Mouse (Mus musculus) liver, embryonic 15.5 days (tissue): ENCODE data around the gene Parp9. TPM values are rescaled to one million over a fixed set of nuclear protein-coding genes. Genes with fewer than 3 reads are reported as not detected.
"Not testable (repeated sequence)": the region's sequence is repeated elsewhere in the genome, so short reads cannot be mapped to it uniquely, and the experiment has no call there.

Source experiments
- ATAC-seq: fragments of 200-750 bp; cut with Nextera tagmentation; 2 replicates; pipeline ENCODE4 v1.8.0; 2017; ENCODE audit warnings: moderate number of reproducible peaks, mild to moderate bottlenecking, moderate library complexity; ENCODE audit not compliant: insufficient read depth
- H3K27ac ChIP-seq: fragments of 300-500 bp; sonication (generic); replicated peaks from 2 replicates; pipeline ENCODE4 v1.5.1; 2015; ENCODE audit warnings: mild to moderate bottlenecking, inconsistent platforms
- H3K27me3 ChIP-seq: fragments of 300-500 bp; sonication (generic); 2 replicates; pipeline ENCODE4 v1.6.1; 2015; ENCODE audit warnings: mild to moderate bottlenecking, inconsistent platforms
- H3K36me3 ChIP-seq: fragments of 300-500 bp; sonication (generic); replicated peaks from 2 replicates; pipeline ENCODE4 v1.6.1; 2015; ENCODE audit warnings: moderate library complexity, mild to moderate bottlenecking, inconsistent platforms
- H3K4me1 ChIP-seq: fragments of 300-500 bp; sonication (generic); replicated peaks from 2 replicates; pipeline ENCODE4 v1.6.1; 2015; ENCODE audit warnings: inconsistent platforms
- H3K4me2 ChIP-seq: fragments of 300-500 bp; sonication (generic); 2 replicates; pipeline ENCODE4 v1.6.1; 2015; ENCODE audit warnings: moderate library complexity, mild to moderate bottlenecking, inconsistent platforms
- H3K4me3 ChIP-seq: fragments of 300-500 bp; sonication (generic); replicated peaks from 2 replicates; pipeline ENCODE4 v1.5.1; 2015; ENCODE audit warnings: mild to moderate bottlenecking, inconsistent platforms
- H3K9ac ChIP-seq: fragments of 300-500 bp; sonication (generic); 2 replicates; pipeline ENCODE4 v1.6.1; 2015; ENCODE audit warnings: moderate library complexity, mild to moderate bottlenecking, inconsistent platforms
- H3K9me3 ChIP-seq: fragments of 300-500 bp; sonication (generic); replicated peaks from 2 replicates; pipeline ENCODE4 v1.6.1; 2016; ENCODE audit warnings: inconsistent platforms
- WGBS: fragments of 180-500 bp; shearing (Covaris S2); methylation state at CpG from one replicate; pipeline ENCODE4 v1.1.7; 2015; ENCODE audit warnings: mixed read lengths; ENCODE audit not compliant: insufficient replicate concordance; 5-methylcytosine and 5-hydroxymethylcytosine counted together
- polyA plus RNA-seq: library from polyadenylated mRNA; unstranded; fragments of >200 nt; fragmentation: Nextera tagmentation; extraction: Ambion mirVana; gene quantifications from 2 replicates; pipeline ENCODE4 v1.2.1, GENCODE M21; 2015

Gene Parp9
- polyA plus RNA-seq, result 9.0 and 9.5 TPM in 2 replicates

GRCm38 (mm10) chr16:35938211-35939151 is at the start of gene Parp9, which contains the start of gene Dtx3l:
Gene Parp9, plus strand, starts transcription at chr16:35938470.
Gene Dtx3l, minus strand, starts transcription at chr16:35939151.
- peak within 1 kb of the TSS; percentile 93 for H3K4me2 ChIP-seq
- ATAC-seq, result peak; percentile 79
- no peaks in the 10 kb centered on the region for H3K27me3 ChIP-seq
- H3K27ac ChIP-seq, result peak within 1 kb of the TSS; percentile 73
- H3K4me1 ChIP-seq, result peaks cover 26% of the 10 kb centered on the region
- no peaks in the 10 kb centered on the region for H3K9me3 ChIP-seq
- WGBS, result under 1% methylated on average over 52 of the region's 52 CpGs
- peaks cover 25% of the 10 kb centered on the region for H3K36me3 ChIP-seq
- H3K9ac ChIP-seq, result peak within 1 kb of the TSS; percentile 82
- peak within 1 kb of the TSS; percentile 78 for H3K4me3 ChIP-seq

- no peaks in the 10 kb centered on the region for H3K4me1 ChIP-seq
- H3K4me2 ChIP-seq, result no peak overlapping the region
- H3K4me3 ChIP-seq, result no peak overlapping the region
- no peak overlapping the region for H3K9ac ChIP-seq
- 80% methylated on average over 5 of the region's 5 CpGs for WGBS
- H3K36me3 ChIP-seq, result no peaks in the 10 kb centered on the region
- H3K9me3 ChIP-seq, result no peaks in the 10 kb centered on the region
- ATAC-seq, result no peak
- H3K27ac ChIP-seq, result no peak overlapping the region
- no peaks in the 10 kb centered on the region for H3K27me3 ChIP-seq
These were observed 49.4 kb upstream of the Parp9 start for GRCm38 (mm10) chr16:35888910-35889309.

GRCm38 (mm10) chr16:35890645-35891044 is 47.6 kb upstream of the Parp9 start:
- Histone ChIP-seq H3K27ac (no peak overlapping the region), H3K4me3 (no peak overlapping the region), H3K9ac (no peak overlapping the region), H3K4me2 (no peak overlapping the region), H3K36me3 (no peaks in the 10 kb centered on the region), H3K4me1 (no peaks in the 10 kb centered on the region), H3K9me3 (no peaks in the 10 kb centered on the region), H3K27me3 (no peaks in the 10 kb centered on the region)
- no peak for ATAC-seq
- 54% methylated on average over 3 of the region's 3 CpGs for WGBS

- WGBS, result 61% methylated on average over 5 of the region's 5 CpGs
- ATAC-seq, H3K4me3 ChIP-seq: not testable (repeated sequence)
These were observed 46.7 kb upstream of the Parp9 start for GRCm38 (mm10) chr16:35891603-35892002.

GRCm38 (mm10) chr16:35894997-35895396 is 43.3 kb upstream of the Parp9 start:
- no peaks in the 10 kb centered on the region for H3K9me3 ChIP-seq
- H3K9ac ChIP-seq, result no peak overlapping the region
- 49% methylated on average over 6 of the region's 6 CpGs for WGBS
- no peak overlapping the region for H3K4me2 ChIP-seq
- H3K36me3 ChIP-seq, result no peaks in the 10 kb centered on the region
- H3K27me3 ChIP-seq, result no peaks in the 10 kb centered on the region
- no peak for ATAC-seq
- H3K4me1 ChIP-seq, result no peaks in the 10 kb centered on the region
- no peak overlapping the region for H3K27ac ChIP-seq
- no peak overlapping the region for H3K4me3 ChIP-seq

More at GRCm38 (mm10) chr16:35891603-35892002, 46.7 kb upstream of the Parp9 start:
- H3K27ac ChIP-seq, H3K4me1 ChIP-seq, H3K27me3 ChIP-seq, H3K9me3 ChIP-seq, H3K9ac ChIP-seq, H3K36me3 ChIP-seq, H3K4me2 ChIP-seq: not testable (repeated sequence)

- no peak for ATAC-seq
- Histone ChIP-seq H3K9ac (no peak overlapping the region), H3K27ac (no peak overlapping the region)
These were observed 37.7 kb upstream of the Parp9 start for GRCm38 (mm10) chr16:35900541-35900940.

GRCm38 (mm10) chr16:35903014-35903640 is 35.1 kb upstream of the Parp9 start:
- peaks cover 24% of the 10 kb centered on the region for H3K4me1 ChIP-seq
- H3K36me3 ChIP-seq, result no peaks in the 10 kb centered on the region
- WGBS, result 54% methylated on average over 6 of the region's 6 CpGs
- H3K4me2 ChIP-seq, result no peak overlapping the region
- no peak overlapping the region for H3K4me3 ChIP-seq
- H3K9me3 ChIP-seq, result no peaks in the 10 kb centered on the region
- no peaks in the 10 kb centered on the region for H3K27me3 ChIP-seq
- no peak overlapping the region for H3K27ac ChIP-seq
- no peak for ATAC-seq
- no peak overlapping the region for H3K9ac ChIP-seq

More at GRCm38 (mm10) chr16:35900541-35900940, 37.7 kb upstream of the Parp9 start:
- Histone ChIP-seq H3K36me3 (no peaks in the 10 kb centered on the region), H3K27me3 (no peaks in the 10 kb centered on the region), H3K9me3 (no peaks in the 10 kb centered on the region), H3K4me2 (no peak overlapping the region), H3K4me3 (no peak overlapping the region), H3K4me1 (peaks cover 7% of the 10 kb centered on the region)
- 53% methylated on average over 3 of the region's 3 CpGs for WGBS

GRCm38 (mm10) chr16:35904121-35904736 is 34.0 kb upstream of the Parp9 start:
- ATAC-seq, result no peak
- no peak overlapping the region for H3K4me3 ChIP-seq
- H3K27ac ChIP-seq, result no peak overlapping the region
- peaks cover 24% of the 10 kb centered on the region for H3K4me1 ChIP-seq
- H3K9ac ChIP-seq, result no peak overlapping the region
- no peak overlapping the region for H3K4me2 ChIP-seq
- no peaks in the 10 kb centered on the region for H3K9me3 ChIP-seq
- no peaks in the 10 kb centered on the region for H3K36me3 ChIP-seq
- no peaks in the 10 kb centered on the region for H3K27me3 ChIP-seq
- WGBS, result 32% methylated on average over 4 of the region's 4 CpGs

GRCm38 (mm10) chr16:35905355-35905754 is 32.9 kb upstream of the Parp9 start:
- no peak for ATAC-seq
- no peak overlapping the region for H3K4me2 ChIP-seq

GRCm38 (mm10) chr16:35905819-35906485 is 32.3 kb upstream of the Parp9 start:
- no peaks in the 10 kb centered on the region for H3K9me3 ChIP-seq
- no peak overlapping the region for H3K9ac ChIP-seq
- peak overlapping the region; percentile 51 for H3K4me2 ChIP-seq
- peaks cover 24% of the 10 kb centered on the region for H3K4me1 ChIP-seq
- 36% methylated on average over 6 of the region's 6 CpGs for WGBS
- ATAC-seq, result peak; percentile 63; the same call in 1 of the 2 replicates
- H3K27me3 ChIP-seq, result no peaks in the 10 kb centered on the region
- peak overlapping the region; percentile 29; the same call in 1 of the 2 replicates for H3K4me3 ChIP-seq
- H3K27ac ChIP-seq, result peak overlapping the region; percentile 53; the same call in 1 of the 2 replicates
- H3K36me3 ChIP-seq, result no peaks in the 10 kb centered on the region

More at GRCm38 (mm10) chr16:35905355-35905754, 32.9 kb upstream of the Parp9 start:
- H3K27ac ChIP-seq, result 0 out of 2 replicates have a peak overlapping the region, but pooled peaks have one; percentile 6
- 86% methylated on average over 3 of the region's 3 CpGs for WGBS
- H3K36me3 ChIP-seq, result no peaks in the 10 kb centered on the region
- no peaks in the 10 kb centered on the region for H3K9me3 ChIP-seq
- H3K27me3 ChIP-seq, result no peaks in the 10 kb centered on the region
- H3K9ac ChIP-seq, result no peak overlapping the region
- no peak overlapping the region for H3K4me3 ChIP-seq
- peaks cover 24% of the 10 kb centered on the region for H3K4me1 ChIP-seq
